Mouse (Mus musculus): ENCODE measurements around the gene Thsd7b. TPM values are rescaled to one million over a fixed set of nuclear protein-coding genes. Genes with fewer than 3 reads are reported as not detected.

Thsd7b gene
- polyA plus RNA-seq, 1 experiment = not detected

DNA sequence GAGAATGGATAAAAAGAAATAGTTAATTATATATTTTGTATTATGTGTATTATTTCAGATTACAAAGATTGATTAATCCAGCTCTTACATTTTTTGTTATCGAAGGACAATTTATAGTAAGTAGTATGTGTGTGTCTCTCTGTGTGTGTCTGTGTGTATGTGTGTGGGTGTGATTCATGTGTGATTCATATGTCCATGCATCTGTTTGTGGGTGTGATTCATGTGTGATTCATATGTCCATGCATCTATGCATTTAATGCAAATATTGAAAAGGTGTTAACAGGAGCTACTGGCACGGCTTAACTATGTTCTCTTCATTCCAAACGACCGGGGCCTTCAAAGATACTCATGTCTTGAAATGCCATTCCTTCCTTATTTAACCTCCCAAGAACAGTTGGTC, 90.3 kb downstream of the Thsd7b start:
- H3K27ac ChIP-seq (ENCODE audit: insufficient read depth, low read length) = no peak overlapping the region
- H3K4me3 ChIP-seq (ENCODE audit: insufficient read depth, low read length) = no peak overlapping the region
- H3K4me1 ChIP-seq (ENCODE audit: control insufficient read depth, insufficient read depth, low read length) = peaks cover 4% of the 10 kb centered on the region
- TF ChIP-seq CTCF (IDR thresholded peaks at IDR 0.05; ENCODE audit: borderline replicate concordance, insufficient read depth, low read length) (no peak), POLR2A (IDR thresholded peaks at IDR 0.05; ENCODE audit: low read depth, low read length) (no peak)

DNA sequence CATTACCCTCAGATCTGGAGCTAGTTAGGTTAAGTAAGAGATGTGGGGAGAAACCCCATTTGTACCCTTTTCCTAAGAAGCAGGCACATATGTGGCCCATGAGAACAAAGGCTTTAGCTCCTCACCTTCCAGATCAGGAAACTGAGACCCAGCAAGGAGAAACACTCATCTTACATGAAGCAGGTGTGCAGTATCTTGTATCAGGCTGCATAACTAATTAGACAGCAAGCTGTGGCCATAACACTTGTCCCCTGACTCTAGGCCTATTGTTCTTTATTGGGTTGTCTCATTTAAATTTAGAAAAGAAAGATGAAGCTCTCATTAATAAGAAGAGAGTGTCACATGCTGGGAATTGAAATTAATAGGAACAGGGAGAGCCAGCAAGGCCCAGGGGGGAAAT, 91.7 kb downstream of the Thsd7b start:
- H3K27ac ChIP-seq (ENCODE audit: insufficient read depth, low read length) = no peak overlapping the region
- TF ChIP-seq CTCF (IDR thresholded peaks at IDR 0.05; ENCODE audit: borderline replicate concordance, insufficient read depth, low read length) (no peak), POLR2A (IDR thresholded peaks at IDR 0.05; ENCODE audit: low read depth, low read length) (no peak)

DNA sequence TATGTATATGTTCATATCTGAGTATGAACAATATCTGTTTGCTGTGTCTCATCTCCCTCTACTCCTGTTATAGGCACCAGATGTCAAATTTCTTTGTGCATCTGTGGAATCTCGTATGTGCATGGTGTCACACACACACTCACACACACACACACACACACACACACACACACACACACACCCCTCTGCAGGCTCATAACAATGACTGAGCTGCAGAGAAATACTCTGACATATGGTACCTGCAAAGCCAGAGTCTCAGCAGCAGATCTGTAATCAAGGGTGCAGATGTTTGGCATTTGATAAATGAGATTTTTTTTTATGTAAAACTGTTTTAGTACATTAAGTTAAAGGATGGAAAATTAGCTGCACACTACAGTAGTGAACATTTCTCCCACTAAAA, 92.5 kb downstream of the Thsd7b start:
- no peak overlapping the region for H3K27ac ChIP-seq (ENCODE audit: insufficient read depth, low read length)
- peaks cover 4% of the 10 kb centered on the region for H3K4me1 ChIP-seq (ENCODE audit: control insufficient read depth, insufficient read depth, low read length)
- no peak overlapping the region for H3K4me3 ChIP-seq (ENCODE audit: insufficient read depth, low read length)

More for the DNA sequence above, 91.7 kb downstream of the Thsd7b start:
- H3K4me1 ChIP-seq (ENCODE audit: control insufficient read depth, insufficient read depth, low read length) = peaks cover 4% of the 10 kb centered on the region
- no peak overlapping the region for H3K4me3 ChIP-seq (ENCODE audit: insufficient read depth, low read length)

DNA sequence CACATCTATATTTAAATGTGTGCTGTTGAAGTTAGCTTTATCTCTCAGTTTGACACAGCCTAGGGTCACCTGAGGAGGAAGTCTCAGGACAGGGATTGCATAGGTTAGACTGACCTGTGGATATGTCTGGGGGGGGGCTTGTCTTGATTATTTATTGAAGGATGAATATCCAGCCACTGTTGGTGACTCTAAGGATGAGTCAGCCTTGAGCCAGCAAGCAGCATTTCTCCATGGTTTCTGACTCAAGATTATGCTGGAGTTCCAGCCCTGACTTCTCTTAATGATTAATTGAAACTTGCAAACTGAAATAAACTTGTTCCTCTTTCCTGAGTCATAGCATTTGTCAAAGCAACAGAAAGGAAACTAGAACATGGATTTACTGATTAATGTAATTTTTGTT, 113.4 kb downstream of the Thsd7b start:
- no peaks in the 10 kb centered on the region for H3K4me1 ChIP-seq (ENCODE audit: control insufficient read depth, insufficient read depth, low read length)
- no peak for TF ChIP-seq CTCF (IDR thresholded peaks at IDR 0.05; ENCODE audit: borderline replicate concordance, insufficient read depth, low read length)
- no peak for TF ChIP-seq POLR2A (IDR thresholded peaks at IDR 0.05; ENCODE audit: low read depth, low read length)
- H3K27ac ChIP-seq (ENCODE audit: insufficient read depth, low read length) = no peak overlapping the region
- no peak overlapping the region for H3K4me3 ChIP-seq (ENCODE audit: insufficient read depth, low read length)

More for the DNA sequence above, 92.5 kb downstream of the Thsd7b start:
- TF ChIP-seq CTCF (IDR thresholded peaks at IDR 0.05; ENCODE audit: borderline replicate concordance, insufficient read depth, low read length) (no peak), POLR2A (IDR thresholded peaks at IDR 0.05; ENCODE audit: low read depth, low read length) (no peak)

DNA sequence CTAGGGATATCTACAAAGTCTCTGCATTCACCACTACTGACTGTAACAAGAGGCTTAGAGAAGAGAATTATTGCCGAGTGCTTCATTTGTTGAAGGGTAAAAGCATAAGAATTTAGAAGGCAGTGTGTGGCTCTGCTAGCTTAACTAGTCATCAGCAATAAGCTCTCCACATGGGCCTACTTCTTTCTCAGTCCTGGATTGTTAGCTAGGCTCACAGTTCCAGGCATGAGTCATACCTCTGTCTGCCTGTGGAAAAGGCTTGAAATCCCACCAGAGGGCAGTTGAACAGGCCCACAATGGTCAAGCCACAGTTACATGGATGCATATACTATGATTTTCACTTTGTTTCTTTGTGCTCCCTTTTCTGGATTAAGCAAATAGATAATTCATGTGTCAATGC, 138.5 kb downstream of the Thsd7b start:
- Histone ChIP-seq H3K4me1 (ENCODE audit: control insufficient read depth, insufficient read depth, low read length) (no peaks in the 10 kb centered on the region), H3K27ac (ENCODE audit: insufficient read depth, low read length) (no peak overlapping the region), H3K4me3 (ENCODE audit: insufficient read depth, low read length) (no peak overlapping the region)
- TF ChIP-seq CTCF (IDR thresholded peaks at IDR 0.05; ENCODE audit: borderline replicate concordance, insufficient read depth, low read length) = no peak
- no peak for TF ChIP-seq POLR2A (IDR thresholded peaks at IDR 0.05; ENCODE audit: low read depth, low read length)

DNA sequence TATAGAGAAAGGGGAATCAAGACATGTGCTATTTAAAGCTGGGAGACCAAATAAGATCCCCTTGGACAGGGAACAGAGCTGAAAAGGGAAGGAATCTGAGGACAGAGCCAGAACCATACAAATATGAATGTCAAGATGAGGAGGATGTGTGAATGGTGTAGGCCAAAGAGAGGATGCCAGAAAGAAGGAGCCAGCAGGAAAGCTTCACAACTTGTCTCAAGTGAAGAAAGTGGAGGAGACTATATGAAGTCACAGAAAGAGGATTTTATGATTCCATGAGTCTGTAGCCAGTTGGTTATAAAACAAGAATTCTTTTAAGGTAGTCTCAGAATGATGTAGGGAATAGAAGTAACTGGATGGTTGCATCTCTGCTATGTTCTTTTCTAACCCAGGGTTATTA, 148.5 kb downstream of the Thsd7b start:
- no peak overlapping the region for H3K27ac ChIP-seq (ENCODE audit: insufficient read depth, low read length)
- TF ChIP-seq POLR2A (IDR thresholded peaks at IDR 0.05; ENCODE audit: low read depth, low read length) (no peak), CTCF (IDR thresholded peaks at IDR 0.05; ENCODE audit: borderline replicate concordance, insufficient read depth, low read length) (no peak)
- H3K4me3 ChIP-seq (ENCODE audit: insufficient read depth, low read length) = no peak overlapping the region

DNA sequence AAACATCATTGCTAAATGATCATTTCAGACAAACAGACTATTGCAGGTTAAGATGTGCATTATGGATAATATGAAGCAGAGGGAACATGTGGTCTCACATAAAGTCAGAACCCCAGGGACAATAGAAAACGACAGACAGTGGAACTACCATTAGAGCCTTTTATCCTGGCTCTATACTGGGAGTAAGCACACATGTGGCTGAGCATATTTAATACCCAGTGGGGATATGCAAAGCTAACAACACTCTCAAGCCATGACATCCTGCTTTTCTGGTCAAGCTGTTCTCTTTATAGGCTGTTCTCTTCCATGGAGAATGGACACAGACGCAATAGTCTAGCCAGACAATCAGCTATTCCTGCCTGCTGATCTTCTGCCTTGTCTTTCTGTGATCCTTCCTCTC, 191.3 kb downstream of the Thsd7b start:
- no peak for TF ChIP-seq POLR2A (IDR thresholded peaks at IDR 0.05; ENCODE audit: low read depth, low read length)
- no peak for TF ChIP-seq CTCF (IDR thresholded peaks at IDR 0.05; ENCODE audit: borderline replicate concordance, insufficient read depth, low read length)
- Histone ChIP-seq H3K4me3 (ENCODE audit: insufficient read depth, low read length) (no peak overlapping the region), H3K4me1 (ENCODE audit: control insufficient read depth, insufficient read depth, low read length) (no peaks in the 10 kb centered on the region), H3K27ac (ENCODE audit: insufficient read depth, low read length) (no peak overlapping the region)

More for the DNA sequence above, 148.5 kb downstream of the Thsd7b start:
- H3K4me1 ChIP-seq (ENCODE audit: control insufficient read depth, insufficient read depth, low read length) = no peaks in the 10 kb centered on the region

DNA sequence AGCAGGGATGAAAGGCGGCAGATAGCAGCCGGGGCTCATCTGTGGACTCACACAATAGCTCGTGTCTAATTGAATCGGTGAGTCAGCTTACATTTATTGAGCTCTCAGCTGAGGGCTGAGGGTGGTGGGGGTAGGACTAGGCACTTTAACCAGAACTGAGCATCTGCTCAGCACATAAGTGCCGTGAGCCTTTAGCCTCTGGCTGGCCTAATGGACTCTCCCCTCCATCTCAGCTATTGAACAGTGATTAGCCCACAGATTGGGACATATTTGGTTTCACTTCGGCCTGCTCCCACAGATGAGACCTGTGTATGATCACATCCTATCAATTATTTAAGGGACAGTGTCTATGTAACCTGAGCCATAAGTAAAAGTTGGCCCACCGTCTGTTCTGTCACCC, 200.4 kb downstream of the Thsd7b start:
- no peaks in the 10 kb centered on the region for H3K4me1 ChIP-seq (ENCODE audit: control insufficient read depth, insufficient read depth, low read length)
- TF ChIP-seq CTCF (IDR thresholded peaks at IDR 0.05; ENCODE audit: borderline replicate concordance, insufficient read depth, low read length) (no peak), POLR2A (IDR thresholded peaks at IDR 0.05; ENCODE audit: low read depth, low read length) (no peak)
- no peak overlapping the region for H3K27ac ChIP-seq (ENCODE audit: insufficient read depth, low read length)
- H3K4me3 ChIP-seq (ENCODE audit: insufficient read depth, low read length) = no peak overlapping the region

DNA sequence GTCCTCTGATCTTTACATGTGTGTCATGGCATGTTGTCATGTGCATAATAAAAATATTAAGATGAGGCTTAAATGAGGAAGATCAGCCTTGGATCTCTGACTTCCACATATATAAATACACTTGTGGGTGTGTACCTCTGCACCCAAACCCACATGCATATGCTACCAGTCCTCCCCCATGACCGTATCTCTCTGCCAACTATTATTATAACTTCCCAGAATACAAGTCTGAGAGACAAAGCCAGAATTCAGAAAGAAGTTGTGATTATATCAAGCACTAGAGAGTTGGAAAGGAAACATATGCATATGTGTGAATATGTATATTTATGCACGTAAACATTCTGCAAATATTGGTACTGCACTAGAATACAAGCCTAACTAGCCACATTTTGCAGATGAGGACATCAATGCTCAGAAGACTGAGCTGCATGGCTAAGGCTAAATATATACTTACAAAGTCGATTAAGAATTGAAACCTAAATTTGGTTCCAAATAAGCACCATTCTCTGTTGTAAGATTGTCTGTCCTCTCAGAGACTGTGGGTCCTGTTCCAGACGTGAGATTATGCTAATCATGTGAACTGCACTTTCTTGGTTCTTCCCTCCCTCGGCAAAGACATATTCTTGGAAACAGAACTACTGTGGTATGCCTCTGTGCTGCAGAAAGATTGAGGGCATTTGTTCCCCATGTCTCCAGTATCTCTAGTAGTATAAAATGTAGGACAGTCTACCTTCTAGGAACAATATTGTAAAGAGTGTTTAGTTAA, 211.3 kb downstream of the Thsd7b start:
- Histone ChIP-seq H3K27ac (ENCODE audit: insufficient read depth, low read length) (no peak overlapping the region), H3K4me3 (ENCODE audit: insufficient read depth, low read length) (no peak overlapping the region), H3K4me1 (ENCODE audit: control insufficient read depth, insufficient read depth, low read length) (no peaks in the 10 kb centered on the region)
- TF ChIP-seq POLR2A (IDR thresholded peaks at IDR 0.05; ENCODE audit: low read depth, low read length) (no peak), CTCF (IDR thresholded peaks at IDR 0.05; ENCODE audit: borderline replicate concordance, insufficient read depth, low read length) (no peak)

DNA sequence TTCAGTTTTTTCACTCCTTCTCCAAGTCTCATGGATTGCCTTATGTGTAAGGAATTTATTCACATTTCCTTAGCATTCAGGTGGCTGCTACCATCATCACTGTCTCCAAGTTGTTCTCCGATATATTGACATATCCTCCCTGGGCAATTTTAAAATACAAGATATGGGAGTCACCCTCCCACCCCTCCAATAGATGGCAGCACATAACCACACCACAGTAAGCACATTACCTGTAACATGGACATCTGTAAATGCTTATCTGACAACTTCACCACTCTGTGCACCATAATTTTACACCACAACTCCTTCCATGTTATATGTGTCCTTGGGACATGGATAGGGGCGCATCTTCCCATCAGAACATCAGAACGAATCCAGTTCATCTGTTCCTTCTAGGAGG, 218.0 kb downstream of the Thsd7b start:
- TF ChIP-seq CTCF (IDR thresholded peaks at IDR 0.05; ENCODE audit: borderline replicate concordance, insufficient read depth, low read length) (no peak), POLR2A (IDR thresholded peaks at IDR 0.05; ENCODE audit: low read depth, low read length) (no peak)
- H3K4me1 ChIP-seq (ENCODE audit: control insufficient read depth, insufficient read depth, low read length) = no peaks in the 10 kb centered on the region
- no peak overlapping the region for H3K27ac ChIP-seq (ENCODE audit: insufficient read depth, low read length)
- H3K4me3 ChIP-seq (ENCODE audit: insufficient read depth, low read length) = no peak overlapping the region

Data from embryonic fibroblast, embryonic 13.5 days (primary cell).